Mouse (Mus musculus) heart, embryonic 11.5 days (tissue): ENCODE results near the gene Unc119b. TPM values are rescaled to one million over a fixed set of nuclear protein-coding genes. Genes with fewer than 3 reads are reported as not detected.
"Not testable (repeated sequence)": the region's sequence is repeated elsewhere in the genome, so short reads cannot be mapped to it uniquely, and the experiment has no call there.

Experiments
- ATAC-seq: fragments of 200-750 bp; cut with Nextera tagmentation; replicated peaks from 2 replicates; pipeline ENCODE4 v1.8.0; 2017; ENCODE audit warnings: moderate library complexity; ENCODE audit not compliant: insufficient number of reproducible peaks, low FRiP score, low TSS enrichment
- H3K27ac ChIP-seq: fragments of 300-500 bp; sonication (generic); 2 replicates; pipeline ENCODE4 v1.5.1; 2014; ENCODE audit warnings: mild to moderate bottlenecking, low read depth, low read length
- H3K27me3 ChIP-seq: fragments of 300-500 bp; sonication (generic); 2 replicates; pipeline ENCODE4 v1.6.1; 2014; ENCODE audit warnings: mild to moderate bottlenecking, low read length, mixed read lengths; ENCODE audit not compliant: control insufficient read depth, insufficient read depth
- H3K36me3 ChIP-seq: fragments of 300-500 bp; sonication (generic); 2 replicates; pipeline ENCODE4 v1.6.1; 2014; ENCODE audit warnings: mild to moderate bottlenecking, low read length, moderate library complexity, mixed read lengths; ENCODE audit not compliant: control insufficient read depth, insufficient read depth
- H3K4me1 ChIP-seq: fragments of 300-500 bp; sonication (generic); 2 replicates; pipeline ENCODE4 v1.6.1; 2014; ENCODE audit warnings: low read length; ENCODE audit not compliant: control insufficient read depth, insufficient read depth
- H3K4me2 ChIP-seq: fragments of 300-500 bp; sonication (generic); 2 replicates; pipeline ENCODE4 v1.6.1; 2014; ENCODE audit warnings: mild to moderate bottlenecking, moderate library complexity
- H3K4me3 ChIP-seq: fragments of 300-500 bp; sonication (generic); 2 replicates; pipeline ENCODE4 v1.5.1; 2014; ENCODE audit warnings: low read depth, low read length
- H3K9ac ChIP-seq: fragments of 300-500 bp; sonication (generic); 2 replicates; pipeline ENCODE4 v1.6.1; 2014; ENCODE audit warnings: mild to moderate bottlenecking, low read depth, low read length, moderate library complexity
- H3K9me3 ChIP-seq: fragments of 300-500 bp; sonication (generic); replicated peaks from 2 replicates; pipeline ENCODE4 v1.6.1; 2016; ENCODE audit warnings: low read length; ENCODE audit not compliant: control insufficient read depth
- WGBS: fragments of 180-500 bp; shearing (Covaris S2); extraction: QIAGEN DNeasy Blood & Tissue Kit; methylation state at CpG from one replicate; pipeline ENCODE4 v1.1.7; 2014; ENCODE audit not compliant: insufficient replicate concordance; 5-methylcytosine and 5-hydroxymethylcytosine counted together
- polyA plus RNA-seq: library from polyadenylated mRNA; unstranded; fragments of >200 nt; fragmentation: Nextera tagmentation; extraction: Ambion mirVana; gene quantifications from 2 replicates; pipeline ENCODE4 v1.2.1, GENCODE M21; 2014

Gene Unc119b
- polyA plus RNA-seq, 1 experiment from 2014 or later = 18.9 TPM

DNA sequence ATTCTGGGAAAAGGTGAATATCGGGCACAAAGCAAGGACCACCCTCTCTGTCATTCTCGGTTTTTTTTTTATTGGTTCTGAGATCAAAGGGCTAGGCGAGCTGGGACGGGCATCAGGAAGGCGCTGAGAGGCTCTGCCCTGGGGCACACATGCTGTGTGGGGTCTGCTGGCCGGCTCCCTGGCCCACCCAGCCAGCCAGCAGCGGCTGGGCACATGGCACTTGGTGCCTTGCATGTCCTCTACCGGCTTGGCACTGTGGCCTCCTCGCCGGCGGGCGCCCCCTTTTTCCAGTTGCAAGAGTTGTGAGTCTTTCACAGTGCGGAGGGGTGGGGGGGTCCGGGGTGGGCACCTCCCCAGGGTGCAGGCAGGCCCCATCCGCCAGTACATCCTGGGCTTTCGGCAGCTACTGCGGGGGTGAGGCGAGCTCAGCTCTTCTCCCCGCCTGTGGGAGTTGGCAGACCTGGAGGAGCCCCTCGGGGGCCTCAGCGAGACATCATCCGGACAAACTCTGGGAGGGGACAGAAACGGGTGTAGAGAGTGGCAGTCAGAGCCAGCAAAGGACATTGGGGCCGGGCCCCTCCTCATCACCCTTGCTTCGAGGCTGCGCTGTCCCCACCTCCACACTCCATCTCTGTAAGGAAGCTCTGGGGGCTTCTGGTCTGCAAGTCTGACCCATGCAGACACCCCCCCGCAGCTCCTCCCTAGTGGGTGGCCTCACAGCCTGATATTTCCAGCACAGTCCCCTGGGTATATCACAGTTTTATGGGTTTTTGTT, 34.1 kb upstream of the Unc119b start:
- peaks cover 8% of the 10 kb centered on the region; the same call in 1 of the 2 replicates for H3K4me1 ChIP-seq
- no peak overlapping the region for H3K4me3 ChIP-seq
- no peak for ATAC-seq
- H3K27me3 ChIP-seq = no peaks in the 10 kb centered on the region
- H3K4me2 ChIP-seq = peak overlapping the region; percentile 32
- no peaks in the 10 kb centered on the region for H3K9me3 ChIP-seq
- peak overlapping the region; percentile 52 for H3K9ac ChIP-seq
- no peak overlapping the region for H3K27ac ChIP-seq
- WGBS = 39% methylated on average over 27 of the region's 27 CpGs
- no peaks in the 10 kb centered on the region for H3K36me3 ChIP-seq

DNA sequence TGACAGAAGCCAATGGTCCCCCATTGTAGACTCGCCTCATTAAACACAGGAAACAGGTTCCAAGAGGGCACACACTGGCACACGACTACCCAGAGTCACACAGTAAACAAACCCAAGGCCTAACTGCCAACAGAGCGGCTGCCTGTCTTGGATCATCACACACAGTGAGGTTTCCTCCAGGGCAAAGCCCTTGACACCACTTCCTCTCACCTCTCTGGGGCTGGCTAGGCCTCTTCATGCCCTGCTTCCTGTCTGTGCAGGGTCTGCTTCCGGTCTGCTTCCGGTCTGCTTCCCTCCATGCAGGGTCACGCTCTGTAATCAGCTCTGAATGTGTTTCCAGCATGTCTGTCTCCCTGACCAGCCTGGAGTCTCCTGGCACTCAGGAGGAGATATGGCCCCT, 32.6 kb upstream of the Unc119b start:
- no peak for ATAC-seq
- no peaks in the 10 kb centered on the region for H3K9me3 ChIP-seq
- H3K36me3 ChIP-seq = no peaks in the 10 kb centered on the region
- peak overlapping the region; percentile 59; the same call in 1 of the 2 replicates for H3K27ac ChIP-seq
- whole genome bisulfite sequencing = 53% methylated on average over 6 of the region's 6 CpGs
- H3K4me1 ChIP-seq = peaks cover 8% of the 10 kb centered on the region; the same call in 1 of the 2 replicates
- H3K4me3 ChIP-seq = no peak overlapping the region
- H3K4me2 ChIP-seq = no peak overlapping the region
- no peaks in the 10 kb centered on the region for H3K27me3 ChIP-seq
- H3K9ac ChIP-seq = no peak overlapping the region

DNA sequence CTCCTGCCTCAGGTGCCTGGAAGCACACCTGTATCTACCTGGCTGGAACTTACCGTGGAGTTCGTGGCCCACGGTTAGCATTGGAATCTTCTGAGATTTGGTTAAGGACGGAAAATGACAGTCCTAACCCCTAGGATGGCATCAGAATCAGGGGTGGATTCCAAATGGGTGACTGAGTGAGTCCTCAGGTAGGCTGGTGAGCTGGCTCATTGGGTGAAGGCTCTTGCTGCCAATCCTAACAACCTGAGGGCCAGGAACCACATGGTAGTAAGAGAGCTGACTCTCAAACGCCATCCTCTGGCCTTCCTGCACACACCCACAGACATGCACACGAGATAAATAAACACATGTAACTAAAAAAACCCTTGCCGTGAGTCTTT, 32.0 kb upstream of the Unc119b start:
- H3K36me3 ChIP-seq = no peaks in the 10 kb centered on the region
- H3K27ac ChIP-seq = peak overlapping the region; percentile 59; the same call in 1 of the 2 replicates
- H3K27me3 ChIP-seq = no peaks in the 10 kb centered on the region
- no peak overlapping the region for H3K9ac ChIP-seq
- no peak overlapping the region for H3K4me2 ChIP-seq
- no peak overlapping the region for H3K4me3 ChIP-seq
- peaks cover 8% of the 10 kb centered on the region; the same call in 1 of the 2 replicates for H3K4me1 ChIP-seq
- no peaks in the 10 kb centered on the region for H3K9me3 ChIP-seq
- no peak for ATAC-seq
- 80% methylated on average over 7 of the region's 7 CpGs for WGBS

DNA sequence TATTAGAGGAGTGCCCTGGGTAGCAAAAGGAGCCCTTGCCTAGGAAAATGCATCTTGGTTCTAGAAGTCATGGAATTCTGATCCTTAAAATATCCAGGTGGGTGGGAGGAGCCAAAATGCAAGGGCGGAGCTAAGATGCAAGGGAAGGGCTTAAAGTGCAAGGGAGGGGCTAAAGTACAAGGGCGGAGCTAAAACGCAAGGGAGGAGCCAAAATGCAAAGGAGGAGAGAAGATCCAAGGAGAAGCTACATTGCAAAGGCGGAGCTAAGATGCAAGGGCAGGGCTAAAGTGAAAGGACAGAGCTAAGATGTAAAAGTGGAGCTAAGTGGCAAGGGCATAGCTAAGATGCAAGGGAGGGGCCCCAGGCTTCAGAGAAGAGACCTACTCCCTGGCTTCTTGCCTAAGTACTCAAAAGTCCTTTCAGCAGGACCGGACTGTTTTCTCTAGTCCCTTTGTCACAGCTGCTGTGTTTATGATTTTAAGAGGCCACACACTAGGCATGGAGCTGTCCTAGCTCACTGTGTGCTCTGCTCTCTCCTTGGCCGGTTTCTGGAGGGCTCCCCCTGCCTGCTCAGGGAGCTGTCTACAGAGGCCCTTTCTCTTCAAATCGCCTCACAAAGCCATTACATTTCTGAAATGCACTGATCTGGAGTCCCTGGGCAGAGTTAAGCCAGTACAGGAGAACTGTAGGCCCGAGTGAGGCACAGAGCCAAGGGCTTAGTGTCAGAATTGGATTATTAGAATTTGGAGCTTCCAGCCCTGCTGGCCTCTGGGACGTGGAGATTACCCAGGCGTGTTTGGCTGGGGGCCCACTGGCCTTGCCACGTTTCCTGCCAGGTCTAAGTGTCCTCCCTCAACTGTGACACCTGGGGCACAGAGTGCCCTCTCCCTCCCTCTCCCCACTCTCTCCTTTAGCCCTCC, 31.4 kb upstream of the Unc119b start:
- ATAC-seq = no peak
- no peaks in the 10 kb centered on the region for H3K27me3 ChIP-seq
- 52% methylated on average over 11 of the region's 11 CpGs for WGBS
- H3K9me3 ChIP-seq = no peaks in the 10 kb centered on the region
- no peaks in the 10 kb centered on the region for H3K36me3 ChIP-seq
- no peak overlapping the region for H3K4me2 ChIP-seq
- no peak overlapping the region for H3K4me3 ChIP-seq
- H3K27ac ChIP-seq = peak overlapping the region; percentile 59; the same call in 1 of the 2 replicates
- H3K9ac ChIP-seq = no peak overlapping the region; the same call in 1 of the 2 replicates
- H3K4me1 ChIP-seq = peaks cover 12% of the 10 kb centered on the region; the same call in 1 of the 2 replicates

DNA sequence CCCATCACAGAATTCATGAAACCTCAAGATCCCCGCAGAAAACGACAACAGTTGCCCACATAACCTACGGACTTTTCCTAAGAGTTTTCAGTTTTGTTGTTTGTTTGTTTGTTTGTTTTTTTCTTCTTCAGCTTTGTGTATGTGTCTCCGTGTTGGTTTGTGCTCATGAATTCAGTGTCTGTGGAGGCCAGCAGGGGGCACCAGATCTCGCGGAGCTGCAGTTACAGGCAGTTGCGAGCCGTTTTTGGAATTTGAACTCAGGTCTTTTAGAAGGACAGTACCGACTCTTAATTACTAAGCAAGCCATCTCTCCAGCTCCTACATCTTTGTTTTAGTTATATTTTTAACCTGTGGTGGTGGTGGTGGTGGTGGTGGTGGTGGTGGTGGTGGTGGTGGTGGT, 30.6 kb upstream of the Unc119b start:
- WGBS = 53% methylated on average over 9 of the region's 9 CpGs
- no peaks in the 10 kb centered on the region for H3K36me3 ChIP-seq

DNA sequence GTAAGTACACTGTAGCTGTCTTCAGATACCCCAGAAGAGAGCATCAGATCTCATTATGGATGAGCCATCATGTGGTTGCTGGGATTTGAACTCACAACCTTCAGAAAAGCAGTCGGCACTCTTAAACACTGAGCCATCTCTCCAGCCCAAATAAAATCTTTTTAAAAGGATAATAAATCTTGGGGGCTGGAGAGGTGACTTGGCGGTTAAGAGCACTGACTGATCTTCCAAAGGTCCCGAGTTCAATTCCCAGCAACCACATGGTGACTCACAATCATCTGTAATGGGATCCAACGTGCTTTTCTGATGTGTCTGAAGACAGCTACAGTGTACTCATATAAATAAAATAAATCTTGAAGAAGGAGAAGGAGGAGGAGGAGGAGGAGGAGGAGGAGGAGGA, 29.7 kb upstream of the Unc119b start:
- not testable (repeated sequence) for H3K9ac ChIP-seq, H3K4me2 ChIP-seq, ATAC-seq, H3K27me3 ChIP-seq, H3K36me3 ChIP-seq, H3K4me3 ChIP-seq, H3K9me3 ChIP-seq, H3K27ac ChIP-seq
- H3K4me1 ChIP-seq = peaks cover 14% of the 10 kb centered on the region; the same call in 1 of the 2 replicates
- WGBS = 74% methylated on average over 4 of the region's 4 CpGs

More for the DNA sequence above, 30.6 kb upstream of the Unc119b start:
- ATAC-seq = no peak
- Histone ChIP-seq H3K4me3 (no peak overlapping the region), H3K27ac (no peak overlapping the region), H3K9me3 (no peaks in the 10 kb centered on the region), H3K9ac (no peak overlapping the region), H3K4me1 (peaks cover 14% of the 10 kb centered on the region; the same call in 1 of the 2 replicates), H3K4me2 (no peak overlapping the region), H3K27me3 (no peaks in the 10 kb centered on the region)

DNA sequence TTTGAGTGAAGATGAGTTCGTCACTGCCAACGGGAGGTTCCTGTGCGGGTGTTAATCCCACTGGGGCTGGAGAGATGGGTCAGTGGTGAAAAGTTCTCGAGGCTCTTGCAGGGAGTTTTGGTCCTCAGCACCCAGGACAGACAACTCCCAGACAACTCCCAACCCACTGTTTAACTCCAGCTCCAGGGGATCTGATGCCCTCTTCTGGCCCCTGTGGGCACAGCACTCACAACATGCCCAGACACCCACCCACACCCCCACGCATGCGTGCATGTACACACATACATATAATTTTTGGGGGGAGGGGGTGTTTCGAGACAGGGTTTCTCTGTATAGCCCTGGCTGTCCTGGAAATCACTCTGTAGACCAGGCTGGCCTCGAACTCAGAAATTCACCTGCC, 28.8 kb upstream of the Unc119b start:
- Histone ChIP-seq H3K27ac (no peak overlapping the region), H3K36me3 (no peaks in the 10 kb centered on the region), H3K27me3 (no peaks in the 10 kb centered on the region), H3K9ac (no peak overlapping the region), H3K4me3 (no peak overlapping the region), H3K9me3 (no peaks in the 10 kb centered on the region), H3K4me2 (peak overlapping the region; percentile 32; the same call in 1 of the 2 replicates), H3K4me1 (peaks cover 12% of the 10 kb centered on the region; the same call in 1 of the 2 replicates)
- 38% methylated on average over 8 of the region's 8 CpGs for WGBS
- no peak for ATAC-seq

DNA sequence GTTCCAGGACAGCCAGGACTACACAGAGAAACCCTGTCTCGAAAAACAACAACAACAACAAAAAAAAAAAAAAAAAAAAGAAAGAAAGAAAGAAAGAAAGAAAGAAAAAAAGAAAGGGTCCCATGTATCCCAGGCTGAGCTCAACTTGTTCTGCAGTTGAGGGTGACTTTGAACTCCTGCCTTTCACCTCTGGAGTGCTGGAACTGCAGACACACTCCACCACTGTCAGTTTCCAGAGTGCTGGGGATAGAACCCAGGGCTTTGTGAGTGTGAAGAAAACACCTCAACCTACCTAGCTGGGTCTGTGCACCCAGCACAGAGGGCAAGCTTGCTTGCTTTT, 27.1 kb upstream of the Unc119b start:
- not testable (repeated sequence) for H3K27me3 ChIP-seq, H3K27ac ChIP-seq, H3K4me2 ChIP-seq, H3K9ac ChIP-seq, H3K9me3 ChIP-seq, H3K4me3 ChIP-seq, H3K36me3 ChIP-seq, ATAC-seq
- peaks cover 12% of the 10 kb centered on the region; the same call in 1 of the 2 replicates for H3K4me1 ChIP-seq
- WGBS = no CpG with 5 or more reads among the region's 1 CpGs
